Mouse (Mus musculus): ENCODE results near the gene Ece1.

The Ece1 gene

GRCm38 (mm10) chr4:137887337-137887992, 25.4 kb downstream of the Ece1 start:
- DNase-seq, result no peak

- DNase-seq, result no peak
These were observed 26.0 kb downstream of the Ece1 start for GRCm38 (mm10) chr4:137887993-137888388.

GRCm38 (mm10) chr4:137890596-137890995, 28.6 kb downstream of the Ece1 start:
- DNase-seq, result peak; percentile 50

GRCm38 (mm10) chr4:137891553-137892145, 29.6 kb downstream of the Ece1 start:
- no peak for DNase-seq

GRCm38 (mm10) chr4:137892713-137893242, 30.7 kb downstream of the Ece1 start:
- no peak for DNase-seq

- no peak for DNase-seq
These were observed 34.7 kb downstream of the Ece1 start for GRCm38 (mm10) chr4:137896612-137897297.

- peak; percentile 77 for DNase-seq
These were observed 35.2 kb downstream of the Ece1 start for GRCm38 (mm10) chr4:137897298-137897612.

GRCm38 (mm10) chr4:137898490-137898889, 36.5 kb downstream of the Ece1 start:
- no peak for DNase-seq

GRCm38 (mm10) chr4:137902268-137902667, 40.2 kb downstream of the Ece1 start:
- no peak for DNase-seq

- no peak for DNase-seq
These were observed 40.8 kb downstream of the Ece1 start for GRCm38 (mm10) chr4:137902873-137903272.

- no peak for DNase-seq
These were observed 43.0 kb downstream of the Ece1 start for GRCm38 (mm10) chr4:137904956-137905551.

GRCm38 (mm10) chr4:137907979-137908378, 45.9 kb downstream of the Ece1 start:
- DNase-seq, result no peak

GRCm38 (mm10) chr4:137908489-137908888, 46.5 kb downstream of the Ece1 start:
- DNase-seq, result no peak

- DNase-seq, result no peak
These were observed 46.9 kb downstream of the Ece1 start for GRCm38 (mm10) chr4:137908915-137909314.

- DNase-seq, result no peak
These were observed 47.4 kb downstream of the Ece1 start for GRCm38 (mm10) chr4:137909471-137909870.

- DNase-seq, result peak; percentile 42
These were observed 48.5 kb downstream of the Ece1 start for GRCm38 (mm10) chr4:137910382-137911009.

GRCm38 (mm10) chr4:137911657-137912056, 49.6 kb downstream of the Ece1 start:
- no peak for DNase-seq

- DNase-seq, result peak; percentile 56
These were observed 50.8 kb downstream of the Ece1 start for GRCm38 (mm10) chr4:137912768-137913305.

- DNase-seq, result peak; percentile 70
These were observed 51.5 kb downstream of the Ece1 start for GRCm38 (mm10) chr4:137913321-137914057.

GRCm38 (mm10) chr4:137917591-137917990, 55.6 kb downstream of the Ece1 start:
- DNase-seq, result no peak

- no peak for DNase-seq
These were observed 56.5 kb downstream of the Ece1 start for GRCm38 (mm10) chr4:137918559-137918958.

GRCm38 (mm10) chr4:137919116-137919515, 57.1 kb downstream of the Ece1 start:
- DNase-seq, result no peak

Measured in kidney, adult 9 months (tissue).